Mouse (Mus musculus): Measurements from ENCODE around the gene Olfr429. TPM values are rescaled to one million over a fixed set of nuclear protein-coding genes. Genes with fewer than 3 reads are reported as not detected.
"Not testable (repeated sequence)": the region's sequence is repeated elsewhere in the genome, so short reads cannot be mapped to it uniquely, and the experiment has no call there.

Gene Olfr429
- polyA plus RNA-seq (2014; fragmentation: Nextera tagmentation; extraction: Ambion mirVana), result not detected in 2 replicates

DNA sequence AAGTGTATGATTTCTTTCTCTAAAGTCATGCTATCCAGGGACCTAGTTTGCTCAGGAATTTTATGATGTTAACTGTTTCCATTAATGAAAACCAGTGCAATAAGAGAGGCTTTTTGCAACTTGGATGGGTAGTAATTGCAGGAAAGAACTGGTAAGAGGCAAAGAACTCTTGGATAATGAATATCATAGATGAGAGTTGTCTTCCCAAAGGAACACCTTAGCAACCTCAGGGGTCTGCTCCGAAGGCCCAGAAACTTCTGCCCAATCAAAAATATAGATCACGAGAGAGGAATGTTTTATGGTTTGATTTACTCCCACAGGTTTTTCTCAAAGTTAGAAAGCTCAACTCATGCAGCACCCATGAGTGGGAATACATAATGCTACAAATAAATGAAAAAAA is at the start of gene Olfr429:
Gene Olfr429, plus strand, starts transcription at position 301 of the 400 bp plus-strand sequence.
- no peak for ATAC-seq (ENCODE audit: low FRiP score)
- Histone ChIP-seq H3K4me1 (replicated peaks; ENCODE audit: control insufficient read depth, insufficient read depth, low read length) (no peaks in the 10 kb centered on the region), H3K4me2 (replicated peaks; ENCODE audit: low read depth, low read length) (no peak within 1 kb of the TSS), H3K27ac (ENCODE audit: low read depth, low read length) (no peak within 1 kb of the TSS), H3K9me3 (ENCODE audit: control insufficient read depth, low read length) (no peaks in the 10 kb centered on the region), H3K27me3 (ENCODE audit: control insufficient read depth, insufficient read depth, low read length) (no peaks in the 10 kb centered on the region), H3K36me3 (ENCODE audit: control insufficient read depth, insufficient read depth, low read length) (no peaks in the 10 kb centered on the region), H3K4me3 (ENCODE audit: low read depth, low read length) (no peak within 1 kb of the TSS), H3K9ac (ENCODE audit: low read depth, low read length) (no peak within 1 kb of the TSS)
- no peak for DNase-seq (ENCODE audit: low spot score)
- 92% methylated on average over 2 of the region's 2 CpGs for WGBS

DNA sequence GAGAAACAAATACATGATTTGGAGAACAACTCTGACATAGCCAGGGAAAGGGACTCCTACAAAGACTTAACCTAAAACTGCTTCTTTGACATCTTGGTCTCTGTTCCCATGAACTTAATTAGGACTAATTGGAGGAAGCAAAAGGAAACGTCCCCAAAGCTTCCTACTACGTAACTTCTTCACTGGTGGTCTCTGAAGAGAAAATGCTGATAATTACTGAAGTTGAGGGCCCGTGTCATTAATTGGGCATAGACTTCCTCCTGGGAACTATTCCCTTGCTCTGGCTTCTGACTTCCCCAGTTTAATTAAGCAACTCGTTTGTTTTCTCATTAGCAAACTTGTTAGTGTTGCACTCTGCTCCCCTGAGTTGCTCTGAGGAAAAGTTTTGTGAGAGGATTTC is 48.3 kb upstream of the Olfr429 start:
- DNase-seq (ENCODE audit: low spot score), result no peak
- Histone ChIP-seq H3K9me3 (ENCODE audit: control insufficient read depth, low read length) (no peaks in the 10 kb centered on the region), H3K4me2 (replicated peaks; ENCODE audit: low read depth, low read length) (no peak overlapping the region), H3K36me3 (ENCODE audit: control insufficient read depth, insufficient read depth, low read length) (no peaks in the 10 kb centered on the region), H3K27me3 (ENCODE audit: control insufficient read depth, insufficient read depth, low read length) (no peaks in the 10 kb centered on the region), H3K4me1 (replicated peaks; ENCODE audit: control insufficient read depth, insufficient read depth, low read length) (no peaks in the 10 kb centered on the region), H3K4me3 (ENCODE audit: low read depth, low read length) (no peak overlapping the region), H3K9ac (ENCODE audit: low read depth, low read length) (no peak overlapping the region), H3K27ac (ENCODE audit: low read depth, low read length) (no peak overlapping the region)
- 81% methylated on average over 4 of the region's 4 CpGs for WGBS
- ATAC-seq (ENCODE audit: low FRiP score), result no peak

DNA sequence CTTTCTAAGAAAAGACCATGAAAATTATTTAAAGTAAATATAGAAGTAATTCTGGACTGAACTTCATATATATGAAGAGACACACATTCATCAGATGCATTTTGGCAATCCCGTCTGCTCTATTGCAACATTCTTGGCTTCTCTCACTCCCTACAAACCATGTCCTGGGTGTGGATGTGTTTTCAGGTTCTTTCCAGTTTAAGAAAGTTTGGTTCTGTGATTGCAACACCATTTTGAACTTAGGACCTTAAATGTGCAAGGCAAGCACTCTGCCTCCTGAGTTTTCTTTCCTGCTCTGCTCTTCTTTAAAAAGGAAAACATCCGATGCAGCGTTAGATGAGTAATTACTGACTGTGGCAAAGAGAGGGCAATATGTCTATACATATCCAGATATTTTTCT is 45.7 kb upstream of the Olfr429 start:
- H3K36me3 ChIP-seq (ENCODE audit: control insufficient read depth, insufficient read depth, low read length), result no peaks in the 10 kb centered on the region
- no peaks in the 10 kb centered on the region for H3K9me3 ChIP-seq (ENCODE audit: control insufficient read depth, low read length)
- DNase-seq (ENCODE audit: low spot score) (no peak), ATAC-seq (ENCODE audit: low FRiP score) (no peak)
- 91% methylated on average over 3 of the region's 3 CpGs for WGBS
- no peaks in the 10 kb centered on the region for H3K4me1 ChIP-seq (replicated peaks; ENCODE audit: control insufficient read depth, insufficient read depth, low read length)
- H3K4me3 ChIP-seq (ENCODE audit: low read depth, low read length), result no peak overlapping the region
- no peaks in the 10 kb centered on the region for H3K27me3 ChIP-seq (ENCODE audit: control insufficient read depth, insufficient read depth, low read length)
- H3K27ac ChIP-seq (ENCODE audit: low read depth, low read length), result no peak overlapping the region
- H3K4me2 ChIP-seq (replicated peaks; ENCODE audit: low read depth, low read length), result no peak overlapping the region
- no peak overlapping the region for H3K9ac ChIP-seq (ENCODE audit: low read depth, low read length)

DNA sequence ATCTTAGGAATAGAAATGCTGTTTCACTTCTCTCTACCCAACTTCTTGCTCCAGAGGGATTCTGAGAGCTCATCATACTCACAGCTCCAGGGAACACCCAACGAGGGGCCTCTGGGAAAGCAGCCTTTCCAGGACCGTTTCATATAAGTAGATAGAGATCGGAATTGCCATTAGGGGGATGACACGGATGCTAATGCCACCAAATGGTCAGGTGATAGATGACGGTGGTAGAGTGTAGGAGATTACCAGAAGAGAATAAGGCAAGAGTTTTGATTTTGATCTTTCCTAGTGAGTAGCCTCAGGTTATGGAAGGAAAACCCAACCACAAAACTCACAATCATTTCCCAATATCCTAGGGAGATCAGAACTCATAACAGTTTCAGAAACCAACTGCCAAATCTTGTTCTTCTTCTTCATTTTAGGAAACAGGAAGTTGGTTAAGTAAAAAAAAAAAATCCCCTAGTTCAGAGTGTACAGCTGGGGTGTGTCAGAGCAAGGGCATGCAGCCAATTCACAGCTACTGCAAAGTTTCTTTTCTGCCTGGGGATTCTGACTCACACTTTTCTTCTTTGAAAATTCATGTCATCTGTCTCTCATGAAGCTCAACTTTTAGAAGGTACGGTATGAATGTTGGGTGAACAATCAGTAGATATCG is 43.5 kb upstream of the Olfr429 start, which contains the start of gene Olfr433:
Gene Olfr433, plus strand, starts transcription at position 183 of the 655 bp plus-strand sequence.
- ATAC-seq (ENCODE audit: low FRiP score) (no peak), DNase-seq (ENCODE audit: low spot score) (no peak)
- Histone ChIP-seq H3K4me1 (replicated peaks; ENCODE audit: control insufficient read depth, insufficient read depth, low read length) (no peaks in the 10 kb centered on the region), H3K27ac (ENCODE audit: low read depth, low read length) (no peak within 1 kb of the TSS), H3K27me3 (ENCODE audit: control insufficient read depth, insufficient read depth, low read length) (no peaks in the 10 kb centered on the region), H3K4me3 (ENCODE audit: low read depth, low read length) (no peak within 1 kb of the TSS), H3K4me2 (replicated peaks; ENCODE audit: low read depth, low read length) (no peak within 1 kb of the TSS), H3K9me3 (ENCODE audit: control insufficient read depth, low read length) (no peaks in the 10 kb centered on the region), H3K36me3 (ENCODE audit: control insufficient read depth, insufficient read depth, low read length) (no peaks in the 10 kb centered on the region), H3K9ac (ENCODE audit: low read depth, low read length) (no peak within 1 kb of the TSS)
- whole genome bisulfite sequencing, result 95% methylated on average over 7 of the region's 7 CpGs

DNA sequence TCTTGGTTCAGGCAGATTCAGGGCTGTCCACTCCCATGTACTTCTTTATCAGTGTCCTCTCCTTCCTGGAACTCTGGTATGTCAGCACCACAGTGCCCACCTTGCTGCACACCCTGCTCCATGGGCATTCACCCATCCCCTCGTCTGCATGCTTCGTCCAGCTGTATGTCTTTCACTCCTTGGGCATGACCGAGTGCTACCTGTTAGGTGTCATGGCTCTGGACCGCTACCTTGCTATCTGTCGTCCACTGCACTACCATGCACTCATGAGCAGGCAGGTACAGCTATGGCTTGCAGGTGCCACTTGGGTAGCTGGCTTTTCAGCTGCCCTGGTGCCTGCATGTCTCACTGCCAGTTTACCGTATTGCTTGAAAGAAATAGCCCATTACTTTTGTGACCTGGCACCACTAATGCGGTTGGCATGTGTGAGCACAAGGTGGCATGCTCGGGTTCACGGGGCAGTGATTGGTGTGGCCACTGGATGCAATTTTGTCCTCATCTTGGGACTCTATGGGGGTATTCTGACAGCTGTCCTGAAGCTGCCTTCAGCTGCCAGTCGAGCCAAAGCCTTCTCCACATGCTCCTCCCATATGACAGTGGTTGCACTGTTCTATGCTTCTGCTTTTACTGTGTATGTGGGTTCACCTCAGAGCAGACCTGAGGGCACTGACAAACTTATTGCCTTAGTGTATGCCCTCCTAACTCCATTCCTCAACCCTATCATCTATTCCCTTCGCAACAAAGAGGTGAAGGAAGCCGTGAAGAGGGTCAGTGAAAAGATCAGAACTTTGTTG is 41.8 kb upstream of the Olfr429 start:
- not testable (repeated sequence) for H3K36me3 ChIP-seq (ENCODE audit: control insufficient read depth, insufficient read depth, low read length); H3K4me3 ChIP-seq (ENCODE audit: low read depth, low read length); H3K9me3 ChIP-seq (ENCODE audit: control insufficient read depth, low read length); H3K9ac ChIP-seq (ENCODE audit: low read depth, low read length); H3K4me1 ChIP-seq (replicated peaks; ENCODE audit: control insufficient read depth, insufficient read depth, low read length); H3K4me2 ChIP-seq (replicated peaks; ENCODE audit: low read depth, low read length); ATAC-seq (ENCODE audit: low FRiP score); H3K27me3 ChIP-seq (ENCODE audit: control insufficient read depth, insufficient read depth, low read length); DNase-seq (ENCODE audit: low spot score); H3K27ac ChIP-seq (ENCODE audit: low read depth, low read length)
- WGBS, result 89% methylated on average over 12 of the region's 12 CpGs

DNA sequence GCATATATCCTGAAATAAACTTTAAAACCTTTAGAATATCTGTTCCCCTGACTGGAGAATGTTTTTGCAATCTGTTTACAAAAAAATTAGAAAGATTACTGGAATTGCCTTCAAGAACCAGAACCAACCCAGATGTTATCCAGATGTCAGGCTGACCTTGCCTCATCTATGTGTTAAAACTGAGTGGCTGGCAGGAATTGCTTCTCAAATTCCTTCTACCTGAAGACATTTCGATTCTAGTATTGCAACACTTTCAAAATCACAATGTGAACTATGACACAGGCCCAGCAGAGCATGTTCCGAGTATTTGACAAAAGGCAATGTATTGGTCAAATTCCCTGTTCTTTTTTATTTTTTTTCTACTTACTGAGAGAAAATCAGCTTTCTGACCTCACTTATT is 39.7 kb upstream of the Olfr429 start:
- Histone ChIP-seq H3K27me3 (ENCODE audit: control insufficient read depth, insufficient read depth, low read length) (no peaks in the 10 kb centered on the region), H3K9ac (ENCODE audit: low read depth, low read length) (no peak overlapping the region), H3K4me2 (replicated peaks; ENCODE audit: low read depth, low read length) (no peak overlapping the region), H3K27ac (ENCODE audit: low read depth, low read length) (no peak overlapping the region), H3K4me3 (ENCODE audit: low read depth, low read length) (no peak overlapping the region), H3K36me3 (ENCODE audit: control insufficient read depth, insufficient read depth, low read length) (no peaks in the 10 kb centered on the region), H3K4me1 (replicated peaks; ENCODE audit: control insufficient read depth, insufficient read depth, low read length) (no peaks in the 10 kb centered on the region), H3K9me3 (ENCODE audit: control insufficient read depth, low read length) (no peaks in the 10 kb centered on the region)
- ATAC-seq (ENCODE audit: low FRiP score), result no peak
- no peak for DNase-seq (ENCODE audit: low spot score)
- 71% methylated on average over 2 of the region's 2 CpGs for WGBS

DNA sequence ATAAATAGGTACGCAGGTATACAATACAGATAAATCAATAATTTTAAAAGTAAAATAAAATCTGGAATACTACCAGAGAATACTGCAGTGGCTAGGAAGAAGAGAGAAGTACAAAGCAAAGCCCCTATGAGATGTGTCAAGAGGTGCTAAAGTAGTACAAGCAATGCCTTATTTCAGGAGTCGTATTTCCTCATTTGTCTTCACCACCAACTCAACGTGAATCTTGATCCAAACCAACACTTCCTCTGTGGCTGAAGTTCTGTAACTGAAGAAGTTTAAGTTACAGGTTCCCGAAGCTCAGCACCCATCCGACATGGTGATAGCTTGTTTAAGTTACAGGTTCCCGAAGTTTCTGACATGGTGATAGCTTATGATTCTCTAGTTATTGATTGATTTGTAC is 35.9 kb upstream of the Olfr429 start:
- not testable (repeated sequence) for ATAC-seq (ENCODE audit: low FRiP score); H3K4me1 ChIP-seq (replicated peaks; ENCODE audit: control insufficient read depth, insufficient read depth, low read length); DNase-seq (ENCODE audit: low spot score); H3K27ac ChIP-seq (ENCODE audit: low read depth, low read length); H3K36me3 ChIP-seq (ENCODE audit: control insufficient read depth, insufficient read depth, low read length); H3K9ac ChIP-seq (ENCODE audit: low read depth, low read length); H3K27me3 ChIP-seq (ENCODE audit: control insufficient read depth, insufficient read depth, low read length); H3K4me3 ChIP-seq (ENCODE audit: low read depth, low read length); H3K4me2 ChIP-seq (replicated peaks; ENCODE audit: low read depth, low read length); H3K9me3 ChIP-seq (ENCODE audit: control insufficient read depth, low read length)
- WGBS, result 90% methylated on average over 5 of the region's 6 CpGs

DNA sequence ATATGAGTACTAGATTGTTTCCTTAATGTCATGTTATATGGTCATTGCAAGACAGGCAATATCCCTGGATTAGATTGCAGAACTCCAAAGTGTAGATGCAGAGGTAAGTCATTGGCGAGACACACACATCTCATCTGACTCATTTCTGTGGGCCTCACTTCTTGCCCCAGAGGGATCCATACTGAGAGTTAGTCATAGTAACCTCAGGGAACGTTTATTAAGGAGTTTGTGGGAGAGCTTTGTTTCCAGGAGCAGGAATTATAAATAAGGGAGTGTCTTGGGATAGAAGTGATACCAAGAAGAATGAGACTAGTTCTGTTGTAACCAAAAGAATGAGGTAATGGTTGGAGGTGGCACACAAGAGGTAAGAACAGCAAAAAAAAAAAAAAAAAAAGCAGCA is 35.2 kb upstream of the Olfr429 start, which contains the start of gene Olfr432:
Gene Olfr432, plus strand, starts transcription at position 313 of the 400 bp plus-strand sequence.
- no peak within 1 kb of the TSS for H3K27ac ChIP-seq (ENCODE audit: low read depth, low read length)
- DNase-seq (ENCODE audit: low spot score) (no peak), ATAC-seq (ENCODE audit: low FRiP score) (no peak)
- WGBS, result 73% methylated on average over 2 of the region's 2 CpGs
- no peak within 1 kb of the TSS for H3K4me3 ChIP-seq (ENCODE audit: low read depth, low read length)
- H3K4me1 ChIP-seq (replicated peaks; ENCODE audit: control insufficient read depth, insufficient read depth, low read length), result no peaks in the 10 kb centered on the region
- H3K36me3 ChIP-seq (ENCODE audit: control insufficient read depth, insufficient read depth, low read length), result no peaks in the 10 kb centered on the region
- H3K27me3 ChIP-seq (ENCODE audit: control insufficient read depth, insufficient read depth, low read length), result no peaks in the 10 kb centered on the region
- no peak within 1 kb of the TSS for H3K4me2 ChIP-seq (replicated peaks; ENCODE audit: low read depth, low read length)
- H3K9me3 ChIP-seq (ENCODE audit: control insufficient read depth, low read length), result no peaks in the 10 kb centered on the region
- no peak within 1 kb of the TSS for H3K9ac ChIP-seq (ENCODE audit: low read depth, low read length)

DNA sequence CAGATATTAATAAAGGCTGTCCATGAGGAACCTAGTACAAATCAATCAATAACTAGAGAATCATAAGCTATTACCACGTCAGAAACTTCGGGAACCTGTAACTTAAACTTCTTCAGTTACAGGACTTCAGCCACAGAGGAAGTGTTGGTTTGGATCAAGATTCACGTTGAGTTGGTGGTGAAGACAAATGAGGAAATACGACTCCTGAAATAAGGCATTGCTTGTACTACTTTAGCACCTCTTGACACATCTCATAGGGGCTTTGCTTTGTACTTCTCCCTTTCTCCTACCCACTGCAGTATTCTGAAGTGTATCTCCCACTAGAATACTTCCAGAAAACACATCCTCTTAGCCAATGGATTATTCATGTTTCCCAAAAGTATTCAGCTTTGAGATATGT is 34.8 kb upstream of the Olfr429 start:
- not testable (repeated sequence) for H3K4me1 ChIP-seq (replicated peaks; ENCODE audit: control insufficient read depth, insufficient read depth, low read length); H3K27ac ChIP-seq (ENCODE audit: low read depth, low read length); H3K9me3 ChIP-seq (ENCODE audit: control insufficient read depth, low read length); DNase-seq (ENCODE audit: low spot score); H3K36me3 ChIP-seq (ENCODE audit: control insufficient read depth, insufficient read depth, low read length); H3K27me3 ChIP-seq (ENCODE audit: control insufficient read depth, insufficient read depth, low read length); H3K4me3 ChIP-seq (ENCODE audit: low read depth, low read length); ATAC-seq (ENCODE audit: low FRiP score); H3K4me2 ChIP-seq (replicated peaks; ENCODE audit: low read depth, low read length); H3K9ac ChIP-seq (ENCODE audit: low read depth, low read length)
- WGBS, result 73% methylated on average over 4 of the region's 4 CpGs

All from hindbrain, embryonic 11.5 days (tissue).